In genomic region chr14:33373271-33373670, GRCm38 (mm10) we compare ENCODE assay signal across 24 mouse cellular contexts.
"Had no signal": no experiment of that assay in that cellular context is flagged by ENCODE, and none has a peak within 500 bp of the region (broad histone marks: within the 10 kb centered on the region; RNA-seq: fewer than 3 reads in every experiment).

No protein-coding gene starts in this region.

- DNase-seq: gastrocnemius, adult 2 months; gastrocnemius, postnatal 10 days; gastrocnemius, postnatal 25 days; heart, adult 11 months; heart, postnatal 14 days; heart, postnatal 36 days; kidney, adult 11 months; kidney, adult 2 months; kidney, adult 9 months; kidney, postnatal 10 days; kidney, postnatal 25 days; kidney, postnatal 4 days had no signal

- H3K27ac ChIP-seq: gastrocnemius, adult 2 months; heart, embryonic 13.5 days; heart, embryonic 15.5 days; hindbrain, embryonic 13.5 days; hindbrain, embryonic 15.5 days; hindbrain, postnatal 0 days; layer of hippocampus, adult 2 months; left cerebral cortex, adult 2 months; limb, embryonic 10.5 days; limb, embryonic 12.5 days had no signal

- H3K36me3 ChIP-seq: heart, embryonic 15.5 days had no signal

- H3K9me3 ChIP-seq: heart, embryonic 13.5 days; heart, embryonic 15.5 days; hindbrain, embryonic 13.5 days; hindbrain, embryonic 15.5 days; limb, embryonic 10.5 days; limb, embryonic 12.5 days had no signal

- H3K4me2 ChIP-seq: heart, embryonic 11.5 days; heart, embryonic 13.5 days; heart, embryonic 15.5 days; hindbrain, embryonic 13.5 days; hindbrain, embryonic 15.5 days; limb, embryonic 12.5 days had no signal

- H3K4me3 ChIP-seq: gastrocnemius, adult 2 months; heart, embryonic 13.5 days; heart, embryonic 15.5 days; hindbrain, embryonic 13.5 days; hindbrain, embryonic 15.5 days; layer of hippocampus, adult 2 months; left cerebral cortex, adult 2 months; limb, embryonic 10.5 days; limb, embryonic 12.5 days had no signal

- H3K9ac ChIP-seq: heart, embryonic 13.5 days; heart, embryonic 15.5 days; hindbrain, embryonic 13.5 days; hindbrain, embryonic 15.5 days; limb, embryonic 12.5 days had no signal

- H3K27me3 ChIP-seq: hindbrain, embryonic 13.5 days; hindbrain, embryonic 15.5 days; limb, embryonic 12.5 days had no signal

- ATAC-seq: forebrain, embryonic 16.5 days; hindbrain, postnatal 0 days; intestine, embryonic 16.5 days had no signal
